Mouse (Mus musculus): ENCODE data around the gene Zkscan3. TPM values are rescaled to one million over a fixed set of nuclear protein-coding genes. Genes with fewer than 3 reads are reported as not detected.

Gene Zkscan3
- 71.2 and 72.6 TPM in 2 replicates for polyA plus RNA-seq (2016; fragmentation: Nextera tagmentation; extraction: Ambion mirVana)

DNA sequence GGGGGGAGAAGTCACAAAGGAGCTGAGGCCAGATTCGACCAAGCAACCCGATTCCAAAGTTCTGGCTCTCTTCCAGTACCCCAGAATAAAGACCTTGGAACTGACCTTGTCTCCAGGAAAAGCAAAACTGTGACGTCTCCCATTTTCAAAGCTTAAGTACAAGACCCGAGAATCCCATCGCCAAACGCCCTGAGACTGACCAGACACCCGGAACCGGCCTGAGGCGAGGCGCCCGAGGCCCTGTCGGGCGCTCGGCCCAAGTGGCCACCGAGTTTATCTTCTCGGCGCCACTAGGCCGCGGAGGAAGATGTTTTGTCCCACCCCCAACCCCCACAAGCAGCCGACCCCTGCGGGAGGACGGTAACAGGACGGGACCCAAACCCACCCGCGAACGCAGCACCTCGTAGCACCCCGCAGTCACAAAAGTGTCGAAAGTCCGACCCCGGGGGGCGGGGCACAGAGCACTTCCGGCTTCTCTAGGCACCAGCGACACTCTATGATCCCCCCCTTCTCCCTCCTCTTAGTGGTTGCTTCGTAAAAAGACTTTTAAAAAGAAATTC, at the start of gene Zkscan3:
Gene Zkscan3, minus strand, starts transcription at position 469 of the 560 bp plus-strand sequence.
- H3K27me3 ChIP-seq (replicated peaks), result no peaks in the 10 kb centered on the region
- H3K4me3 ChIP-seq, result peak within 1 kb of the TSS; percentile 70
- peak; percentile 93 for ATAC-seq (ENCODE audit: insufficient number of reproducible peaks, low FRiP score)
- H3K4me1 ChIP-seq (replicated peaks), result peaks cover 14% of the 10 kb centered on the region
- no peaks in the 10 kb centered on the region for H3K9me3 ChIP-seq (replicated peaks)
- WGBS, result 0% methylated on average over 35 of the region's 35 CpGs
- peaks cover 16% of the 10 kb centered on the region for H3K36me3 ChIP-seq
- H3K4me2 ChIP-seq, result peak within 1 kb of the TSS; percentile 74
- peak within 1 kb of the TSS; percentile 93 for H3K27ac ChIP-seq (ENCODE audit: poor library complexity, severe bottlenecking)
- peak within 1 kb of the TSS; percentile 81 for H3K9ac ChIP-seq

DNA sequence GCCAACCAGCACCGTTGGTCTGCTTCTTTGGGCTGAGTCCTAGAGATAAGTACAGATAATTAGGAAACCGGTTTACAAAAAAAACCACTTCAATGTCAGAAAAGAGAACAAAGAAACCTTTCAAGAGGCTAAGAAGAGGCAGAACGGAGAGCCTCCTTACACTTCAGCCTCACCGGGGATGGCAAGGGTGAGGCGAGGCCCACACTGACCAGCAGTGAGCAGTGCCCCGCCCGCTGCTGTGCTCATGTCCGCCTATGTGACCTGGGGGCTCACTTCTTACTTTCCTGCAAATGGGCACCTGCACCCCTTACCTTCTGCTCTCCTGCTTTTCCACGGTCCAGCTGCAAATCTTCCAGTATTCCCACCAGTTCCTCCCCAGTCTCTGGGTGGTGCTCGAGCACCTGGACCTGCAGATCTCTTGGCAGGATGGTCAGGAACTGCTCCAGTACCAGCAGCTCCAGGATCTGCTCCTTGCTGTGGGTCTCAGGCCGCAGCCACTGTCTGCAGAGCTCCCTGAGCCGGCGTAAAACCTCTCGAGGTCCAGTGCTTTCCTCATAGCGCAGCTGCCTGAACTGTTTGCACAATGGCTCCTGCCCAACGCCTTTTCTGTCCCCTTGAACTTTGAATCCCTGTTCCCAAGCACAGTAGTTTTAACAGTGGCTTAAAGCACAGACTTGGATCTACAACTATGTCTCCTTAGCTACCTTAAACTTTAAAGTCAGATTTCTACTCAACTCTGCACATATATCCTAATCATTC, 45.5 kb upstream of the Zkscan3 start:
- peaks cover 66% of the 10 kb centered on the region for H3K36me3 ChIP-seq
- no peak for ATAC-seq (ENCODE audit: insufficient number of reproducible peaks, low FRiP score)
- H3K4me3 ChIP-seq, result no peak overlapping the region

DNA sequence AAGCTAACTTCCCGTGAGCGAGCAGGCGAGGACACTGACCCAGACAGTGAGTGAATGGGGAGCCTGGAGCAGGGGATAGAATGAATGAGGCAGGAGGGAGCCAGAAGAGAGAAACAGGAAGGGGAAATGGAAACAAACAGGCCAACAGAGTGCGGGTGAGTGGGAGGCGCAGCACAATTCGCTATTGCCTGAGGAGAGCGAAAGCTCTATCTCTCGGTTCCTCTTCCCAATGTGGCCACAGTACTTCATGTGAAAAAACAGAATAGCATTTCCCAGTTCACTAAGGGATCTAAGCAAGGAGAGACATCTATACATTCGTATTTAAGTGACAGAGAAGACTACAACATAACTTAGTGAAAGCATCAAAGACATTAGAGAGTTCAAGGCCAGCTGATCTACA, 44.2 kb upstream of the Zkscan3 start:
- Histone ChIP-seq H3K36me3 (peaks cover 71% of the 10 kb centered on the region), H3K9ac (no peak overlapping the region), H3K27me3 (replicated peaks) (no peaks in the 10 kb centered on the region), H3K4me1 (replicated peaks) (no peaks in the 10 kb centered on the region; the same call in 1 of the 2 replicates), H3K4me3 (no peak overlapping the region), H3K4me2 (no peak overlapping the region), H3K27ac (ENCODE audit: poor library complexity, severe bottlenecking) (no peak overlapping the region), H3K9me3 (replicated peaks) (no peaks in the 10 kb centered on the region)
- no peak for ATAC-seq (ENCODE audit: insufficient number of reproducible peaks, low FRiP score)
- WGBS, result 88% methylated on average over 9 of the region's 9 CpGs

More for the DNA sequence above, 45.5 kb upstream of the Zkscan3 start:
- WGBS, result 79% methylated on average over 16 of the region's 16 CpGs
- H3K4me1 ChIP-seq (replicated peaks), result peaks cover 8% of the 10 kb centered on the region
- H3K4me2 ChIP-seq, result no peak overlapping the region
- H3K9ac ChIP-seq, result no peak overlapping the region
- no peak overlapping the region for H3K27ac ChIP-seq (ENCODE audit: poor library complexity, severe bottlenecking)
- no peaks in the 10 kb centered on the region for H3K9me3 ChIP-seq (replicated peaks)
- H3K27me3 ChIP-seq (replicated peaks), result no peaks in the 10 kb centered on the region

- ATAC-seq (ENCODE audit: insufficient number of reproducible peaks, low FRiP score), result no peak
- Histone ChIP-seq H3K27ac (ENCODE audit: poor library complexity, severe bottlenecking) (peak overlapping the region; percentile 90; the same call in 1 of the 2 replicates), H3K4me3 (peak overlapping the region; percentile 70), H3K9ac (peak overlapping the region; percentile 86; the same call in 1 of the 2 replicates), H3K4me2 (peak overlapping the region; percentile 90), H3K36me3 (peaks cover 35% of the 10 kb centered on the region), H3K27me3 (replicated peaks) (no peaks in the 10 kb centered on the region), H3K9me3 (replicated peaks) (no peaks in the 10 kb centered on the region), H3K4me1 (replicated peaks) (peaks cover 6% of the 10 kb centered on the region)
- 13% methylated on average over 10 of the region's 10 CpGs for WGBS
Measured at GRCm38 (mm10) chr13:21441207-21441572, 38.6 kb upstream of the Zkscan3 start.

DNA sequence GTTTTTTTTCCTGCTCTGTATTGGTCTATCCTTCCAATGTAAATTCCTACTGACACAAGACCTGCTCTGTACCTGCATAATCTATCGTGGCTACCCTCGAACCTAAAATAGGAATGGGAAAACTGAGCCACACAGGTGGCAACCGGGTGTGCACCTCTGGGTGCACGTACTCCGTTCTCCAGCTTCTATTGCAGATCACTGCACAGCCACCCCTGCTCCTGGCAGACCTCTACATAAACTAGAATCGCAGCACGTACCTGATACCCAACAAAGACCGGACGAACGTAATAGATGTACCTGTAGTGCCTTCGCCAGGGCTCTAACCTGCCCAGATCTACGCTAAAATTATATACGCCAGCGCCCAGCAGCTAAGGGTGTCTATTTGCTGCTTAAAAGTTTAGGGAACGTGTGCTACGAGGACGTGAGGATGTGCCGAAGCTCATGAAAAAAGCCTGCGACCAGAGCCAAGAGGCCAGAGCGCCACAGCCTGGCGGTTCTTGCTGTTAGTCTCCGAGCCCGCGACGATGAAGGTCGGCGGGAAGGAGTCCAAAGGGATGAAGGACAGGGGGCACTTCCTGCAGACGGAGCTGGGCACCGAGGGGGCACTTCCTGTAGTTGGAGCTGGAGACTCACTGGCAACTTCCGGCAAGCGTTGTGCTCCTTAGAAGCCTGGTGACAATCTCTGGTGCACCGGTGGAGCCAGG, 38.1 kb upstream of the Zkscan3 start, which contains the start of gene Pgbd1:
Gene Pgbd1, minus strand, starts transcription at position 556 of the 704 bp plus-strand sequence.
- under 1% methylated on average over 32 of the region's 32 CpGs for WGBS
- H3K36me3 ChIP-seq, result peaks cover 30% of the 10 kb centered on the region
- peak within 1 kb of the TSS; percentile 70 for H3K4me3 ChIP-seq
- no peaks in the 10 kb centered on the region for H3K27me3 ChIP-seq (replicated peaks)
- peak within 1 kb of the TSS; percentile 90 for H3K4me2 ChIP-seq
- peak within 1 kb of the TSS; percentile 86 for H3K9ac ChIP-seq
- H3K4me1 ChIP-seq (replicated peaks), result peaks cover 6% of the 10 kb centered on the region
- ATAC-seq (ENCODE audit: insufficient number of reproducible peaks, low FRiP score), result peak; percentile 85
- no peaks in the 10 kb centered on the region for H3K9me3 ChIP-seq (replicated peaks)
- H3K27ac ChIP-seq (ENCODE audit: poor library complexity, severe bottlenecking), result peak within 1 kb of the TSS; percentile 90

- Histone ChIP-seq H3K27ac (ENCODE audit: poor library complexity, severe bottlenecking) (peak overlapping the region; percentile 60; the same call in 1 of the 2 replicates), H3K27me3 (replicated peaks) (no peaks in the 10 kb centered on the region), H3K4me2 (no peak overlapping the region), H3K9me3 (replicated peaks) (no peaks in the 10 kb centered on the region), H3K4me1 (replicated peaks) (peaks cover 12% of the 10 kb centered on the region), H3K36me3 (no peaks in the 10 kb centered on the region), H3K4me3 (no peak overlapping the region), H3K9ac (no peak overlapping the region)
- WGBS, result 63% methylated on average over 4 of the region's 4 CpGs
- peak; percentile 33; the same call in 1 of the 2 replicates for ATAC-seq (ENCODE audit: insufficient number of reproducible peaks, low FRiP score)
Measured at GRCm38 (mm10) chr13:21435476-21435875, 32.9 kb upstream of the Zkscan3 start.

DNA sequence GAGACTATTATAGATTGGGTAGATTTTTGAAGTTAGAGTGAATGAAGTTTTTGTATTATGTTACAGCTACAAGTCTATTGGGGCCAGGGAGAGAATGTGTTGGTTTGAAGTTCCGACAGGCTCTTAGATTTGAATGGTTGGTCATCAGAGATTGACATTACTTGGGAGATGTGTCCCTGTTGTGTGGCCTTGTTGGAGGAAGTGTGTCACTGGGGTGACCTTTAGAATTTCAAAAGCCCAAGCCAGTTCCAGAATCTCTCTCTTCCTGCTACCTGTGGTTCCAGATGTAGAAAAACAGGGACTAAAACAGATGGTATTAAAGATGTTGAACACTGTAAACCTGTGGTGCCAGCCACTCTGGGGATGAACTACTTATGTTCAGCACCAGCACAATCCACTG, 25.1 kb upstream of the Zkscan3 start:
- 88% methylated on average over 1 of the region's 1 CpGs for WGBS
- no peak overlapping the region for H3K4me3 ChIP-seq
- no peak overlapping the region for H3K27ac ChIP-seq (ENCODE audit: poor library complexity, severe bottlenecking)
- no peaks in the 10 kb centered on the region for H3K27me3 ChIP-seq (replicated peaks)
- no peak for ATAC-seq (ENCODE audit: insufficient number of reproducible peaks, low FRiP score)
- no peak overlapping the region for H3K9ac ChIP-seq
- H3K4me2 ChIP-seq, result no peak overlapping the region
- no peaks in the 10 kb centered on the region for H3K9me3 ChIP-seq (replicated peaks)
- H3K36me3 ChIP-seq, result no peaks in the 10 kb centered on the region
- no peaks in the 10 kb centered on the region; the same call in 1 of the 2 replicates for H3K4me1 ChIP-seq (replicated peaks)

GRCm38 (mm10) chr13:21423301-21423700, 20.7 kb upstream of the Zkscan3 start:
- H3K9ac ChIP-seq, result no peak overlapping the region
- H3K27ac ChIP-seq (ENCODE audit: poor library complexity, severe bottlenecking), result no peak overlapping the region
- H3K4me2 ChIP-seq, result no peak overlapping the region
- H3K9me3 ChIP-seq (replicated peaks), result no peaks in the 10 kb centered on the region
- H3K36me3 ChIP-seq, result no peaks in the 10 kb centered on the region
- no peaks in the 10 kb centered on the region for H3K27me3 ChIP-seq (replicated peaks)
- H3K4me3 ChIP-seq, result no peak overlapping the region
- 52% methylated on average over 5 of the region's 5 CpGs for WGBS
- H3K4me1 ChIP-seq (replicated peaks), result peaks cover 8% of the 10 kb centered on the region
- no peak for ATAC-seq (ENCODE audit: insufficient number of reproducible peaks, low FRiP score)

- Histone ChIP-seq H3K36me3 (no peaks in the 10 kb centered on the region), H3K4me2 (0 out of 2 replicates have a peak overlapping the region, but pooled peaks have one; percentile 13), H3K27me3 (replicated peaks) (no peaks in the 10 kb centered on the region), H3K27ac (ENCODE audit: poor library complexity, severe bottlenecking) (no peak overlapping the region), H3K4me1 (replicated peaks) (peaks cover 25% of the 10 kb centered on the region), H3K4me3 (no peak overlapping the region), H3K9me3 (replicated peaks) (no peaks in the 10 kb centered on the region), H3K9ac (no peak overlapping the region)
- ATAC-seq (ENCODE audit: insufficient number of reproducible peaks, low FRiP score), result peak; percentile 67; the same call in 1 of the 2 replicates
- WGBS, result 20% methylated on average over 6 of the region's 6 CpGs
Measured at GRCm38 (mm10) chr13:21418865-21419264, 16.3 kb upstream of the Zkscan3 start.

DNA sequence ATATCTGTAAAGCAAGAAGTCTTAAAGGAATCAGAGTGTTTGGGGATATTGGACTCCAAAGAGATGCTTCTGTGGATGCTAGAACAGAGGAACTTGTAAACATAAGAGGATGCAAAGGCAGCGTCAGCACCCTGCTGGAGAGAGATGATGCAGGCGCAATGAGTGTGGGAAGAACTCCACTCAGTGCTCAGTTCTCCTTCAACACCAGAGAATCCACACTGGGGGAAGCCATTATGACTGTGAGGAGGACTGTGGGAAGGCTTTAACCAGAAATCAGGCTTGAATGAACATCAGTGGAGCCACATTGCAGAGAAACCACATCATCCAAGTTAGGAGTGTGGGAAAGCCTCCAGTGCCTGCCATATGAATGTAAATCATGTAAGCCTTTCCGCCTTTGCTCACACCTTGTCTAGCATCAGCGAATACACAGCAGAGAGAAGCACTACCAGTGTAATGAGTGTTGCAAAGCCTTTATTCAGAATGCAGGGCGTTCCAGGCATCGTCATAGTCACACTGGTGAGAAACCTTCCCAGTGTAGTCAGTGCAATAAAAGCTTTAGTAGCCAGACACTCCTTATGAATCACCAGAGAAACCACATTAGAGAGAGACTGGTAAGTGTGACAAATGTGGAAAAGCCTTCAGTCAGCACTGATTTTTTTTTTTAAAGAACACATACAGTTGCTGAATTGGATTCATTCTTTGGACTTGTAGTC, 14.9 kb upstream of the Zkscan3 start:
- no peak for ATAC-seq (ENCODE audit: insufficient number of reproducible peaks, low FRiP score)
- no peaks in the 10 kb centered on the region for H3K9me3 ChIP-seq (replicated peaks)
- no peak overlapping the region for H3K4me2 ChIP-seq
- no peak overlapping the region for H3K4me3 ChIP-seq
- no peaks in the 10 kb centered on the region for H3K36me3 ChIP-seq
- H3K9ac ChIP-seq, result no peak overlapping the region
- 78% methylated on average over 6 of the region's 6 CpGs for WGBS
- peaks cover 25% of the 10 kb centered on the region for H3K4me1 ChIP-seq (replicated peaks)
- H3K27ac ChIP-seq (ENCODE audit: poor library complexity, severe bottlenecking), result no peak overlapping the region
- H3K27me3 ChIP-seq (replicated peaks), result no peaks in the 10 kb centered on the region

Measured in heart, embryonic 12.5 days (tissue).